Mouse (Mus musculus): ENCODE measurements around the gene Pknox2.

Pknox2 gene

DNA sequence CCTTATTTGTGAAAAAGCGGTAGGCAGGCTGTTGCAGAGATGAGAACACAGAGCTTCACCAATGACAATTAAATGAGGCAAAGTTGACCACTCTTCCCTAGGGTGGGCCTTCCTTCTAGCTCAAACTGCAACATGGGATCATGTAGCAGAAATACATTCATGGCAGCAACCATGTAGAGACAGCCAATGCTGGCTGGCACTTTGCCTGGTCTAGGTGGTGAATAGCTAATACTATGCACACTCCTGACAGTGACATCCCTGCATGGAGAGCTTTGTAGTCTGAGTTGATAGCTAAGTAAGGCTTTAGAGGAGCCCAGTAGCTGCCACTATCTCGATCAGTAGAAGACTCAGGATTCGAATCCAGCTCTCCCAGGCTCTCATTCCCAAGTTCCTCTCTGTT, 48.6 kb downstream of the Pknox2 start:
- no peak for DNase-seq

DNA sequence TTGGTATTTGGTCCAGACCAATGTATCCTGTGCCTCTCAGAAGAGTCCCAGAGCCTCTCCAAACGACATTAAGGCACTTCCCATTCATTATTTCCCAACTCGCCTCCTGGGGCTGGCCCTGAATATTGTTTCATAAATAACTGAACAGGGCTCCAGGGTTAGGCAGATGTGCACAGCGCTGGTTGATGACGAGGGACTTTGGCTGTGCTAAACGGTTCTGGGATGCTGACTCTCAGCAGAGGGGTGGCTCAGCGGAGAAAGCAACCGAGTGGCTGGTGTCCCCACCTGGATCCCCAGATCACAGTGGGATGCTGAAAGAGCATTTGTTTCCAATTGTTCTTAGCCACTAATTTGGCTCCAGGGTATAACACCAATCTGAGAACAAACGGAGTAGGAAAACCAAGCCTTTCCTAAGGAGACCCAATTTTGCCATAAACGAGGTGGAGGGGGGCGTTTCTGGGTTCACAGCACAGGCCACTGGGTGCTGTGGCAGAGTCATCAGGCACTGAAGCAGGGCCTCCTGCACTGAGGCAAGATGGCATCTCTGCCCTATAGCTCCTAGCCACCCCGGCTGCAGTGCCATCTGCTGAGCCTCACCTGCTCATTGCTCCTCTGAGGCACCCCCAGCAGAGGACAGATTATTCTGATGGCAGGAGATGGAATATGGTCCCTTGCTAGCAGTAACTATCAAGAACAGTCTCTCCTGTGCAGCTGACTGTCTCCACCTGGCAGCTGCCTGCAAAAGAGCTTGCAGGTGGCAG, 52.8 kb downstream of the Pknox2 start:
- DNase-seq: no peak

DNA sequence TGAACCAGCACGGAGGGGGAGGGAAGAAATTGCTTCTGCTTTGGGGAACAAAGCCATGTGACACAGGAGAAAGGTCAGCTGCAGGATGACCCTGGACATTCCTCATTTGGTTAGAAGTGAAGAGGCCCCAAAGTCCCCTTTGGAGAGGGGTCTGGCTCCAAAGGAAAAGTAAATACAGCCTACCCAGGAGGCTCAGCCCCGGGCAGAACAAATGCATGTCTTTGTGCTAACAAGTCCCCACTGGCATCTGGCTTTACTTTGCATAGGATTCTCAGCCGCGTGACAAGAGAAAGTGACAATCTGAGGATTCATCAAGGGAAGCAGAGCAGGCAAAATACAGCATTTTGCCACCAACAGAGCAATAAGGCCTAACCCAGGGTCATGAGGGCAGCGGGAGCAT, 54.1 kb downstream of the Pknox2 start:
- DNase-seq: no peak

DNA sequence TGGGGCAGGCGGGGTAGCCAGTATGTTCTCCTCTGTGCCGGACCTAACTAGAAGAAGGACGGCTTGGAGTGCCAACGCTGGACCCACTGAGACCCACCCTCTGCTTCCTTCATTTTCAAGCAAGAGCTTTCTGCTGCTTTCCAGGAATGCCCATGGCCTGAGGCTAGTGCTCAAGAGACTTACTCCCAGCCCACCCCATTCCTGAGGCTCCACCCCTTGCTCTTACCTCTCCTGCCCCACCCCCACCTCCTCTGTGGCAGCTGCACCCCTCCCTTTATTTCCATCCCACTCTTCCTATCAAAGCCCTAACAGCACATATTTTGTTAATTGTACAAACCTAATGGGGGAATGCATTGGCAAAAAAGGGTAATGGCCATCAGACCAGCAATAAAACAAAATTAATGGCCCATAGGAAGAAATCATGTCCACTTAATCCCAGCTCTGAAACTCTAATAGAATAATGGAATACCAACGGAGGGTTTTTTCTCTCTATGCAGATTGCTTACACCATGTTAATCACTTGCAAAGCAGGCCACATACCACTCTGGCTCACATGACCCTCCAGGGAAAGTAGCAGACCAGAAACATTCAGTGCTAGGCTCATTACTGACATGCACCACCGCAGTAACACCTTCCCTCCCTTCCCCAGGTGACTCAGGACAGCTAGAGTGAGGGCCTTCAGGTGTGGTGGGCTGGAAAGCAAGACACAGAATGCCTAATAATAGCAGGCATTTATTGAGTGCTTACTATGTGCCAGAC, 57.1 kb downstream of the Pknox2 start:
- no peak for DNase-seq

DNA sequence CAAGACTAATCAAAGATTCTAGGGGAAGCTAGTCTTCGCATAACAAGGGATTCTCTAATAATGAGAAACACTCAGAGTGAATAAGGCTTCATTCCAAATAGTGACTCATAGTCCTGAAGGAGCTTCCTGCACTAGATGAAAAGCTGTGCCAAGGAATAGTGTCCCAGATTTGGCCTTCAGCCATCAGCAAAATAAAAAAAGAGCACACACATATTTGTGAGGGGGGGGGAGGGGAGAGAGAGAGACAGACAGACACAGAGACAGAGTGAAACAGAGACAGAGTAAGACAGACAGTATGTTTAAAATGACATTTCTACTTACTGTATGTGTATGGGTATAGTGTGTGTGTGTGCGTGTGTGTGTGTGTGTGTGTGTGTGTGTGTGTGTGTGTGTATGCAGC, 61.8 kb downstream of the Pknox2 start:
- DNase-seq: no peak

DNA sequence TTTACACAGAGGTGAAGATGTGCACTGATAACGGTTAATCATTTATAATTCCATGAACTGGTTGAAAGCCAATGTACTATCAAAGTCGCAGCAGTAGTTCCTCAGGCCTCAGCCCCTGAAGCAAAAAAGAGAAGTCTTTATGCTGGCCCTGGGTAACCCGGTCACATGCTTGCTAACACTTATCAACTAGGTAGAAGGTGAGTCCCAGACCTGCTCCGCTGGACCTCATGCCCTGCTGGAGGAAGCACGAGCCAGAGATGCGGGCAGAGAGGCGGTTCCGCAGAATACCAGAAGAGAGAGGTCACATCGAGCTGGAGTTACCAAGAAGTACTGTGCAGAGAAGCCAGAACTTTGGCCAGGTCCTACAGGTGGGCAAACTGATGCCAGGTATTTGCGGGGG, 65.0 kb downstream of the Pknox2 start:
- DNase-seq: no peak

DNA sequence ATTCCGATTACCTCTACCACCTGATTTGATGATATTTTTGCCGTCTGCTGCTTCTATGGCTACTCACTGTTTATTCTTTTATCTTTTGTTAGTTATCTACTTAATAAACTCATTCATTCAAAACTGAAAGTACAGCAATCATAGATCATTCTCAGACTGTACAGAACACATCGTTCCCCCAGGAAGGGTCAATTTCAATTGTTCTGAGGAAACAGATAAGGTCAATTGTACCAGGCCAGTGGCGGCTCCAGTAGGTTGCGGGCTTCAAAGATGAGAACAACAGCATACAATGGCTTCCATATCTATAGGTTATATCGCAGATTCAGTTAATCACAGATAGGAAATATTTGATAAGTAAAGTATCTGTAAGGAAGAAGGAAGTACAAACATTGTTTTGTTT, 66.9 kb downstream of the Pknox2 start:
- DNase-seq: no peak

DNA sequence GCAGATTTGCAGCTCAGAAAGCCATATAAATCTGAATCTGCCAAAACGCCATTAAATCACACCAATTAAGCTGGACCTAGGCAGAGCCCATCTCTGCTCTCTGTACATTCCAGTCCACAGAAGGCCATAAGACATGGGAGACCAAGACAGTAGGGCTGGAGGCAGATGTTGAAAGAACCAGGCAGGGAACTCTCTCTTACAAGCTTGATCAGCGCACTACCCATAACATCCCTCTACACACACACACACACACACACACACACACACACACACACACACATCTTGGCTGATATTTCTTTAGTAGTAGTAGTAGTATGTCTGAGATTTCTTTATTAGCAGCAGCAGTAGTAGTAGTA, 70.2 kb downstream of the Pknox2 start:
- no peak for DNase-seq

DNA sequence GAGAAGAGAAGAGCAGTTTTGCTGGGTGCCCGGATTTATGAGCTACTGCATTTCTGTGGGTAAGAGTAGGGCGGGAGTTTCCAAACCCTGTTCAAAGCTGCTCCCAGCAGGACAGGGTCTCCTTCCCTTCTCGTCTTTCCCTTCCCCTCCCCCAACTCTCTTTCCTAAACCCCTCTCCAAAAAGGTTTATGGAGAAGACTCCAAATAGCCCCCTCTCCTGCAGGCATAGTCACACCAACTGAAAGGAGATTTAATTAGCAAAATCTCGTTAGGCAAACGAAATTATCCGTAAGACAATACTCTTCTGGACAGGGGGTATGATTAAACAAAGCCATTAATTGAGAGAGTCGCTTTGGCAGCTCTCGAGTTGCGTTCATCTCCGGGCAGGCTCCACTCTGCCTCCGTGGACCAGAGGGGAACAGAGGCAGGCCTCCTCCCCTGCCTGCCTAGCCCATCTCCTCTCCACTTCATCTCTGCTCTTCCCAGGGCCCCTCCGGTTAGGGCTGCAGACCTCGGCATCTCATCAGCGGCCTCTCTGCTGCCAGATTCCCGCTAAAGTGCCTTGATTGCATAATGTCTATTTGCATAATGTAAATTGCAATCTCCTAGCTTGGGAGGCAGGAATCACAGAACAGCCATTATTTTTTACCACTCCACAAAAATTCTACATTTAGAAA, 70.7 kb downstream of the Pknox2 start:
- DNase-seq: no peak

DNA sequence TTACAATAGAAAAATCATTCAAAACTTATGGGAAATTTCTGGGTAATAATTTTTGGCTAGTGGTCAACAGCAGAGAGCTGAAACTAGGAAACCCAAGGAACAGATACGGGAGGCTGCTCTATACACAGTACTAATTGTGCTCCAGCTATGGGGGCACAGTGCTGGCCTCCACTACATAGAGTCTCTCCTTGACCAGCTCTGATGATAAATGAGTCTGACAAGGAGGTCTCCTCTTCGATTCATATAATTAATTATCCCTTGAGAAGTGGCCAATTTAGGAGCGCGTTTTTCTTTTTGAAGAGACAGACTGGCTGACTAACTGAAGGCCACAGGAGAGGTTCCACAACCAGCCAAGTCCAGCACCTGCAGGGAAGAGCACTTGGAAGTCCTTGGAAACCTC, 71.3 kb downstream of the Pknox2 start:
- DNase-seq: no peak

DNA sequence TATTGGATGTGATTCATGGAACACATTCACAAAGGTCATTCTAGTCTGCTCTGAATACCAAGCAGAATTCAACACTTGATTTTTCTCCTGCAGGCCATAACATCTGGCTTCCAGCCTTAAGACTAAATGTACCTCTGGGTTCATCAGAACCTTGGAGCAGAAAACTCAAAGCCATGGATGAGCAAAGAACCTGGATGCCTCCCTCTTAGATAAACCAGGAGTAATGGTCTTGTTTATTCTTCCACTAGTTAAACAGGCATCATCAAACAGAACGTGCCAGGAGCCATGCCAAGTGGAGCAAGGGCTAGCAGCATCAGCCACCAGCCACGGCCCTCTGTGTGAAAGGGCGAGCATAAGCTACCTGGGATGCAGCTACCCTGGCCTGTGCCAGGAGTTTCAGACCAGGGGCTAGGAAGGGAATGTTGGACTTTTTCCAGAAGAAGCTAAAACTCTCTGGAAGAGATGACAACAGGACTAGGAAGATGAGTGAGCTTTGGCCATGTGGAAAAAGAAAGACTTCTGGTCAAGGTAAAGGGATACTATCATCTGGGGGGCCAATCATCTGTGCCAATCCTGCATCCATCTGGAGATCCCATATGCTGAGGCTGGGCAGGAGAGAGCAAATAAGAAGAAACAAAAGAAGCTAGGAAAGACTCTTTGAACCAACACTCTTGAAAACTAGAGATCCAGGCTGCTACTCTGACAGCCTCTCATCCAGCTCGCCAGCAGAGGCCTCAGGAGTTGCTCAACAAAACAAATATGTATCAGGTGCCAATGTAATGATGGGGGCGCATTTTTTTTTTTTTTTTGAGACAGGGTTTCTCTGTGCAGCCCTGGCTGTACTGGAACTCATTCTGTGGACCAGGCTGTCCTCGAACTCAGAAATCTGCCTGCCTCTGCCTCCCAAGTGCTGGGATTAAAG, 77.6 kb downstream of the Pknox2 start:
- no peak for DNase-seq

DNA sequence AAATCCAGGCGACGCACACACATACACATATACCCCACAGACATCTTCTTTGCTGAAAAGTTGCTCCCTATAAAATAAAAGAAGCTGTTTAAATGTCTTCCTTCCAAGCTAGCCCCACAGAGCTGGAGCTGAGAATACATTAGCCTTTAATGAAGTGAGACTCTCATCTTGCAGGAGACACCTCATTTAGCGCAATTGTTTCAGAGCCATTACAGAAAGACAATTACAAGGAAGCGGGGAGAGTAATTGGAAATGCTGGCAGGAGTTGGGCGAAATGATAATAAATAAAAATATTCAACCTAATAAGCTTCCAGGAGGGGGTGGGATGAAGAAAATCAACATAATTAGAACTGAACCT, 79.8 kb downstream of the Pknox2 start:
- DNase-seq: no peak

DNA sequence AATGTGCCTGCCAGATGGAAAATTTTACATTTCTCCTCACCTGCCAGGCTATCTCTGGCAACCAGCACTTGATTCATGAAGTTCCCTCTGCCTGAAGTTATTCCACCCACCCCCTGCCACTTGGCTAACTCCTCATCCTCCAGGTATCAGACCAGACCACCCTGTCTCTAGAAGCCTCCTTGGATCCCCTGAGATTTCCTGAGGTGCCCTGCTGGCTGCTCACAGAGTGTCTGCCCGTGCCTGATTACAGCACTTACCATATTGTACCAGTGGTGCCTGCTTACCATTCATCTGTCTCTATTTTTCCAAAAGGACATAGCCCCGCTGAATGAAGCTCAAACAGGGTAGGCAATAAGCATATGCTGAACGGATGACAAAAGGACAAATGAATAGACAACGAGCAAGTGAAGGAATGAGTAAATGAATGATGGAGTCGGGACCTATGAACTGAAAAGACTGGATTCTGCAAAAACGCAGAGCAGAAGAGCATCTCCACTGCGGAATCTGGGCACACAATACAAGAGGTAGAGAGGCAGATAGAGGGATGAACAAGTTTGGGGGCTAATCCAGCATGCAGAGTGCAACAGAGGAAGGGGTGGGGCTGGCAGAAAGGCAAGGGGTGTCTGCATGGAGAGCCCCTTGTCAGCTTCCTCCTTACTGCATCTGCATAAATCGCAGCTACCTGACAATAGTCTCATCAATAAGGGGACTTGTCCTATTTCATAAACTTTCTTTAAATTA, 80.3 kb downstream of the Pknox2 start:
- DNase-seq: no peak

DNA sequence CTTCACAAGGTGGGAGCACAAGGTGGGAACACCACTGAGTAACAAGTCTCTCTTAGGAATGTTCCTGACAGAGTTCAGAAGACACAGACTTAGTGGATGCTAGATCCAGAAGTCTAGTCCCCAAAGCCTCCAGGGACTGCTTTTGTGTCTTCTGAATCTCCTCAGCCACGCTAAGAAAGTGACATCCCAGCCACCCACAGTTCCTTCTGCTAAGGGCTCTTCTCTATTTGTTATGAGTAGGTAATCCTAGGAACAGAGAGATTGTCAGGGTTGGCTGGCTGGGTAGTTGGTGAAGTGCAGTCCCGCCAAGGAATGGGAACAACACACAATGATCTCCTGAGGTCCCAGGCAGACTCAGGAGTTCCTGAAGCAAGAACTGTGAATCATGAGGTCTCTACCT, 85.6 kb downstream of the Pknox2 start:
- DNase-seq: no peak

DNA sequence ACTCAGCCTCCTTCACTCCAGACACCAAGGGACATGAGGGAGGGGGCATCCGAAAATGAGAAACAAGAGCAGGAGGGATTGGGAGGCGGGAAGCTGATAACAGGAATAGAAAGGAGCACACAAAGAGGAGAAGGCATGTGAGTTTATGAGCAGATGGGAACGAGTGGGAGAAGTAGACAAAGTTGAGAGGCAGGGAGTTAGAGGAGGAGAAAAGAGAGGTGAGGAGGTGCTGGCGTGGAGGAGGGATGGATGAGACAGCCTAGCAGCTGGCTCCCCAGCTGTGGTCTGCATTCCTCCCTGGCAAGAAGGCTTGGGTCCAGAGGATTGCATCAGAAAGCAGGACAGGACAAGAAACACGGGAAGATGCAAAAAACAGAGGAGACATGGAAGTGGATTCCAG, 92.5 kb downstream of the Pknox2 start:
- DNase-seq: no peak

DNA sequence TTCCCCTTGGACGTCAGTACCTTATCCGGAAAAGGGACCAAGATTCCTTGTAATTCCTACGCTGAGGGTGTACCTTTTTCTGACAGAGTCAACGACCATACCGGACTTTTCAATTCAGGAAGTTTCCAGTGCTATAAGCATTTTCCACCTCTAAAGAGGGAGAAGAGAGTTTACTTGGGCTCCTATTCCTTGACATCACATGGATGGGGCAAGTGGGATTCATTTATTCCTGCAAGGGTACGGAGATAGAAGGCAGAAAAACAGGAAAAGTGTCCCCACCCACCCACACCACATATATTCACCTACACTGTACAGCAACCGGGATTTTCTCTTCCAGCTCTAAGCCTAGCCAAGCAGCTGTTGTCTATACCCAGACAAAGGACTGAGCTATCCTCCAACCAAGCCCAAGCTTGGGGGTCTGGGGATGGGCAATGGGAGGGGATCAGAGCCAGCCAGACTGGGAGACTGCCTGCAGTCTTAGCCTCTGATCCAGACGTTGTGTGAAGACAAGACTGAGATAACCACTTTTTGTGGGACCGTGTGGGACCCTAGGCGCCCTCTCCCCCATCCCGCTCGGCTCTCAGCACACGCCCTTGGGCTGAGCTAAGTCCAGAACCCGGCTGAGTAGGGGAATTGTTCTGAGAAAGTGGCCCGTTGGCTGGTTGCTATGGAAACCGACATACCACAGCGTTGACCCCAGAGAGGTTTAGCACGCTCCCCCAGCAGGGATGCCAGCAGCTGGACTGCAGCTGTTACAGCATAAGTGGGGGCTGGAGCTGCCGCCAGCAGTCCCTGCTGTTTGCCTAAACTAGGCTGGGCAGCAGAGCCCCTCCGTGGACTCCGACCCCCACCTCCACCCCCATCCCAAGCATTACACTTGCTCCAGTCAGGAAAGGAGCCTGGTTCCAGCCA, 93.3 kb downstream of the Pknox2 start:
- no peak for DNase-seq

DNA sequence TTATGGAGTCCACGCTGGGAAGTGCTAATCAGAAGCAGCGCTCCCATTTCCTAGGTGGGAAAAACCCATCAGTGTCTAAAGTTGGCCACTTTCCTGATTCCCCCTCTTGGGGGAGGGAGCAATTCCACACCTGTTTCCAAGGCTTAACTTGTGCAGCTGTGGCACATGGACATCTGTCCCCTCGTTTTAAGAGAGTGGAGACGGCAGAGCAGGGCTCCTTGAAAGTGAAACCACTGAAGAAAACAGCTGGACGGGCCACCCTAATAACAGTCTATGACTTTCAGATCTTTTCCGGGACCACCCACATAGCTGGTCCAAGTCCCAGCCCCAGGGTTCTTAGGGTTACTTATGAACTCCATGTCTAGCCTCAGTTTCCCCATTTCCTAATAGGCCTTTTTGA, 94.2 kb downstream of the Pknox2 start:
- no peak for DNase-seq

DNA sequence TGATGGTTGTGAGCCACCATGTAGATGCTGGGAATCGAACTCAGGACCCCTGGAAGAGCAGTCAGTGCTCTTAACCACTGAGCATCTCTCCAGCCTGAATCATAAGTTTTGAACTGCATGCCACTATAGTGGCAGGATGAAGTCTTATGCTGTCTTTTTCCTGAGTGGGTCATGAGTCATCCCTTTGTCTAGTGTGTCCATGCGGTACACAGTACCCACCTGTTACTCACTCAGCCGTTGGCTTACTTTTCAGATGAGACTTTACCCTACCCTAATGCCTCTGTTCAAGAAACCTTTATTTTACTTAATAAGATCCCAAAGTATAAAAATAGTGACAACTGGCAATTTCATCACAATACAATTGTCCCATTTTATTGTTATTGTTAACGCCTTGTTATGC, 95.5 kb downstream of the Pknox2 start:
- no peak for DNase-seq

DNA sequence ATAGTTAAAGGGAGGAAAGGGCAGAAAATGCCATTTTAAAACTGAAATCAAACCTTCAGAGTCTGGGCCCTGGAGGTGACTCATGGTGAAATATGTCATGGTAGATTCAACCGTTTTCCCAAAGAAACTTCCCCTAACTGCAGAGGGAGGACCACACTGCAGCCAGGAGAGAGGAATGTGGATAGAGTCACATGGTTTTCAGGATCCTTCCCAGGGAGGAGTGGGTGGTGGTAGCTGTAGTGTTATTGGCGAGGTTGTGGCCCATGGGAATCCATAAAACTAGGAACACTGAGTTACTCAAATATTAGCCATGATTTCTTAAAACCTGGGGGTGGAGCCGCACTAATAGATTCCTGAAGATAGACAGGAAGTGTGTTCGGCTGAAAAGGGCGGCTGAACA, 99.7 kb downstream of the Pknox2 start:
- DNase-seq: no peak

DNA sequence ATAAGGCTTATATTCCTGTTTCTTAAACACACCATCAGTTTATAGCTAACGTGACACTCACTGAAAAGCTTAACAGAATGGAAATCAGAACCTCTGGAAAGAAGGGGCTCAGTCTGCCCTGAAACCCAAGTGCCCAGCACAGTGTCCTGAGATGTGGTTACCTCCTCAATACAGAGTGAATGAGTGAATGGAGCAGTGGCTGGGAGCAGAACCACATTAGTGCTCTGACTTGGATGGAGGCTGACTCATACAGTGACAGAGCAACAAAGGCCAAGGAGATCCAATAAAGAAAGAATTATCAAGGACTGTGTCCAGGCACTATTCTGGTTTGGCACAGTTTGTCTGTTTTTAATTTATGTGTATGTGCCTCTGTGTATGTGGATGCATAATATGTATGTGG, 101.3 kb downstream of the Pknox2 start:
- no peak for DNase-seq

DNA sequence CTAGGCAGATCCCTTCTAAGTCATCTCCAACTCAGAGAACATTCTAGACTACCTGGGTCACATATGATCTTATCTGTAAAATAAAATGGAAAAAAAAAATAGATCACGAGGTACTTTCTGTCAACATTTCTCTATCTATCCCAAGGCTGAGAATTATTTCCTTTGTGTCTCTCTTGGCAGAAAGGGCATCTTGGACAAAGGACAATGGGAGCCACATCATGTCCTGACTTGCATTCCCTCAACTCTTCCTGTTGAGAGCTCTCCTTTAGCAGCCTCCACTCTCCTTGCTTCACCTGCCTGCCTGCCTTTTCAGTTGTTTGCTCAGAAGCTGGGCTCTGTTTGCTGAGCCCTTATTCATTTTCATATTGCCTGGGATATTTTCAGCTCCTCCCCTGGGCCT, 103.0 kb downstream of the Pknox2 start:
- DNase-seq: no peak
